Mouse (Mus musculus): ENCODE data around the gene Lingo2.

The Lingo2 gene

GRCm38 (mm10) chr4:36560997-36561396, 390.6 kb downstream of the Lingo2 start:
- no peak for DNase-seq (ENCODE audit: low spot score in 2 of 2)

- no peak for DNase-seq (ENCODE audit: low spot score in 2 of 2)
Observed at GRCm38 (mm10) chr4:36540664-36541360, 410.7 kb downstream of the Lingo2 start.

- no peak for DNase-seq (ENCODE audit: low spot score in 2 of 2)
Observed at GRCm38 (mm10) chr4:36533895-36534294, 417.7 kb downstream of the Lingo2 start.

- no peak for DNase-seq (ENCODE audit: low spot score in 2 of 2)
Observed at GRCm38 (mm10) chr4:36490255-36490654, 461.3 kb downstream of the Lingo2 start.

GRCm38 (mm10) chr4:36435211-36435610, 516.3 kb downstream of the Lingo2 start:
- DNase-seq (ENCODE audit: low spot score in 2 of 2), result no peak

- DNase-seq (ENCODE audit: low spot score in 2 of 2), result no peak
Observed at GRCm38 (mm10) chr4:36426192-36426591, 525.4 kb downstream of the Lingo2 start.

GRCm38 (mm10) chr4:36407350-36407749, 544.2 kb downstream of the Lingo2 start:
- DNase-seq (ENCODE audit: low spot score in 2 of 2), result no peak

- DNase-seq (ENCODE audit: low spot score in 2 of 2), result no peak
Observed at GRCm38 (mm10) chr4:36368925-36369324, 582.6 kb downstream of the Lingo2 start.

- no peak for DNase-seq (ENCODE audit: low spot score in 2 of 2)
Observed at GRCm38 (mm10) chr4:36354401-36354800, 597.1 kb downstream of the Lingo2 start.

- DNase-seq (ENCODE audit: low spot score in 2 of 2), result no peak
Observed at GRCm38 (mm10) chr4:36331741-36332140, 619.8 kb downstream of the Lingo2 start.

- no peak for DNase-seq (ENCODE audit: low spot score in 2 of 2)
Observed at GRCm38 (mm10) chr4:36325603-36326002, 625.9 kb downstream of the Lingo2 start.

GRCm38 (mm10) chr4:36313067-36313466, 638.5 kb downstream of the Lingo2 start:
- DNase-seq (ENCODE audit: low spot score in 2 of 2), result no peak

- peak in 1 of 2 experiments; percentile 13 for DNase-seq (ENCODE audit: low spot score in 2 of 2)
Observed at GRCm38 (mm10) chr4:36311431-36311830, 640.1 kb downstream of the Lingo2 start.

- no peak for DNase-seq (ENCODE audit: low spot score in 2 of 2)
Observed at GRCm38 (mm10) chr4:36305228-36305627, 646.3 kb downstream of the Lingo2 start.

GRCm38 (mm10) chr4:36289701-36290053, 661.9 kb downstream of the Lingo2 start:
- no peak for DNase-seq (ENCODE audit: low spot score in 2 of 2)

- DNase-seq (ENCODE audit: low spot score in 2 of 2), result peak; percentile 45 to 56
Observed at GRCm38 (mm10) chr4:36288813-36289700, 662.5 kb downstream of the Lingo2 start.

GRCm38 (mm10) chr4:36262436-36263169, 688.9 kb downstream of the Lingo2 start:
- DNase-seq (ENCODE audit: low spot score in 2 of 2), result no peak

GRCm38 (mm10) chr4:36186231-36186922, 765.2 kb downstream of the Lingo2 start:
- peak in 1 of 2 experiments; percentile 58 for DNase-seq (ENCODE audit: low spot score in 2 of 2)

- peak in 1 of 2 experiments; percentile 19 for DNase-seq (ENCODE audit: low spot score in 2 of 2)
Observed at GRCm38 (mm10) chr4:36183643-36184042, 767.9 kb downstream of the Lingo2 start.

GRCm38 (mm10) chr4:36170099-36170498, 781.4 kb downstream of the Lingo2 start:
- DNase-seq (ENCODE audit: low spot score in 2 of 2), result peak in 1 of 2 experiments; percentile 18

- DNase-seq (ENCODE audit: low spot score in 2 of 2), result no peak
Observed at GRCm38 (mm10) chr4:36131341-36131740, 820.2 kb downstream of the Lingo2 start.

- no peak for DNase-seq (ENCODE audit: low spot score in 2 of 2)
Observed at GRCm38 (mm10) chr4:36095482-36095881, 856.1 kb downstream of the Lingo2 start.
